Mouse (Mus musculus): ENCODE data around the gene Ppef1.

Ppef1 gene

GRCm38 (mm10) chrX:160598055-160598454, 137.5 kb downstream of the Ppef1 start:
- no peak for DNase-seq (ENCODE audit: low spot score)

DNA sequence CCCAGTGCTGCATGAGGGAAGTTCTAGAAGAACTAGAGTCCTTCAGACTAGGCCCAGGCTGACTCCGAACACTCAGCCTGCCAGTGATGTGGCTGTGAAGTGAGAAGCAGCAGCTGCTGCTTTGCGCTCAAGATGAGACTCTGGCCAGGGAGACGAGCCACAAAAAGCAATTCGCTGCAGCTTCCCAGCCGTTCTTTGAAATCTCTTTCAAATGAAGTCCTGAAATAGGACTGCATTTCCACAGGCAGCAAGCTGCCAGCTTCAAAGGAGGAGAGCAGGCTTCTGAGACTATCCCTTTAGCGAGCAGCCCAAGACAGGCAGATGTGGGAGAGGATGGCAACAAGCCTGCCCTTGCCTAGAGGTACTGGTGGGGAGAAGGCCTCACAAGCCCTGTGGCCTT, 142.6 kb downstream of the Ppef1 start:
- DNase-seq (ENCODE audit: low spot score), result no peak

- DNase-seq (ENCODE audit: low spot score), result no peak
These were observed 145.4 kb downstream of the Ppef1 start for GRCm38 (mm10) chrX:160590147-160590546.

- no peak for DNase-seq (ENCODE audit: low spot score)
These were observed 147.0 kb downstream of the Ppef1 start for GRCm38 (mm10) chrX:160588523-160588922.

- no peak for DNase-seq (ENCODE audit: low spot score)
These were observed 150.5 kb downstream of the Ppef1 start for GRCm38 (mm10) chrX:160585110-160585509.

DNA sequence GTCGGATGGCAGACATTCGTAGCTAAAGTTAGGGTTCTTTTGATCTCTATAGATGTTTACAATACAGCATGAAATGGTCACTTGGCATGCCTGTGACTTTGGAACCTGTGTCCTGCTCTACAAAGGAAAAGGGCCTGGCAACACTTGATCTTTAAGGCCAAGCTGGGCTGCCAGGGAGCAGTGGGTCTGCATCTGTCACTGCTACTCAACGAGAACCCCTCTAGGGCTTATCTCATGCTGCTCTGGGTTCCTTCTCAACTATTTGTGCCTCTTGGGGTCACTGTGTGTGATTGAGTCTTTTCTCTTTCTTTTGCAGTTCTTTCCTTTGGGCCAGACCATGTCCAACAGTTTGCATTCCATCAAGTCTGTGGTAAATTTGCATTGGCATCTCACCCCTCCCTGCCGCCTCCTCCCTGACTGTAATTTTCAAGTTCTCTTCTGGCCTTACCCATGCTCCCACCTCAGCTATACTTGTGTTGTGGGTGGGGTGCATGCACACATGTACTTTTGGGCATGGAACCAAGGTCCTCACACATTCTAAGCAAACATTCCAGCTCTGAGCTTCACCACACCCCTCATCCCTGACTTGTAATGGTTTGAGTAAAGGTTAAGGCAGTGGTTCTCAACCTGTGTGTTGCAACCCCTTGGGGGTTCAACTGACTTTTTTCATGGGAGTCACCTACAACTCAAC, 151.3 kb downstream of the Ppef1 start:
- no peak for DNase-seq (ENCODE audit: low spot score)

DNA sequence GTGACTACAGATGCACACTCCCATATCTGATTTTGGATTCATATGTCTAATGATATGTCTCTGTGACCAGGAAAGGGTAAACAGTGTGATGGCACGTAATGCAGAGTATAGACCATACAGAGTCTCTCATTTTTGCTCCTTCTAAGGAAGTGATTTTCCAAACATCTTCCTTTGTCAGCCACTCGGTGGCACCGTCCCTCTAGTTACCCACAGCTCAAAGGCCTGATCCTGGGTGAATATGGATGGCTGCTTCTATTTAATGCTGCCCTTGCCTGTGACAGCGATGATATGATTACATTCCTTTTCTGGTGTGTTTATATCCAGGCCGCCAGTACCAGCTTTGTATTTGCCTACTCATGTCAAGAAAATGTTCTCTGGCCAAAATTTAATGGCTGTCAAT, 152.0 kb downstream of the Ppef1 start:
- no peak for DNase-seq (ENCODE audit: low spot score)

Measured in ovary, adult 18-20 months (tissue).